Mouse (Mus musculus) layer of hippocampus, postnatal 10 days (tissue): ENCODE results near the gene Cux2. TPM values are rescaled to one million over a fixed set of nuclear protein-coding genes. Genes with fewer than 3 reads are reported as not detected.

Source experiments
- microRNA-seq, 2 experiments: library from miRNA; unstranded; fragments of <30 nt; microRNA quantifications; one replicate each; pipeline ENCODE4 v1.2.0; 2021
- total RNA-seq, 2 experiments: library from RNA; stranded (reverse); gene quantifications; 2 replicates each; pipeline ENCODE4 v1.2.3; 2021

Cux2 gene
- total RNA-seq, 2 experiments from 2014 or later = 35.5 to 40.1 TPM

Small RNA genes within 50 kb of the gene (microRNA-seq; reads per million reads assigned to microRNA genes)
- 3.3 to 3.9 reads per million in 2 experiments for gene Mir7031

Other genes with a start within 250 kb of the Cux2 start
- 10 to 100 TPM; 16.5 to 16.7 TPM for gene Sh2b3, start 212.5 kb downstream of the Cux2 start, total RNA-seq
- 10 to 100 TPM; 12.1 to 12.2 TPM for gene Pheta1, start 201.1 kb downstream of the Cux2 start, total RNA-seq
- gene Myl2, start 50.8 kb upstream of the Cux2 start, total RNA-seq = not detected
- gene Ccdc63, start 90.7 kb upstream of the Cux2 start, total RNA-seq = 1 to 10 TPM in 1 of 2 experiments, under 1 TPM in 1; 0.78 to 1.8 TPM
- 100 to 1,000 TPM; 190 to 196 TPM for gene Ppp1cc, start 108.2 kb upstream of the Cux2 start, total RNA-seq
- 1 to 10 TPM; 2.6 to 2.8 TPM for gene Hvcn1, start 156.7 kb upstream of the Cux2 start, total RNA-seq
- 10 to 100 TPM; 15.0 to 17.3 TPM for gene Tctn1, start 214.4 kb upstream of the Cux2 start, total RNA-seq
- 10 to 100 TPM; 26.1 to 27.3 TPM for gene Pptc7, start 234.3 kb upstream of the Cux2 start, total RNA-seq